Mouse (Mus musculus) heart, embryonic 14.5 days (tissue): ENCODE results near the gene Klf7. TPM values are rescaled to one million over a fixed set of nuclear protein-coding genes. Genes with fewer than 3 reads are reported as not detected.

Experiments used
- ATAC-seq: fragments of 200-750 bp; cut with Nextera tagmentation; 2 replicates; pipeline ENCODE4 v1.8.0; 2017; ENCODE audit warnings: low read depth, moderate TSS enrichment; ENCODE audit not compliant: insufficient number of reproducible peaks, insufficient read depth, low FRiP score
- H3K27ac ChIP-seq, 2 experiments: fragments of 200-500 bp in 1 of 2; fragments of 300-500 bp in 1 of 2; sonication (generic) in 1 of 2; replicated peaks in 1 of 2; 2 replicates each; pipeline ENCODE4 v1.5.1; 2012 to 2014; ENCODE audit warnings: low read depth in 2 of 2, low read length in 2 of 2, control low read depth in 1 of 2, mild to moderate bottlenecking in 1 of 2, mixed read lengths in 1 of 2; ENCODE audit not compliant: control insufficient read depth in 1 of 2, insufficient read depth in 1 of 2
- H3K27me3 ChIP-seq: fragments of 300-500 bp; sonication (generic); 2 replicates; pipeline ENCODE4 v1.6.1; 2014; ENCODE audit warnings: mild to moderate bottlenecking, low read length, control low read depth; ENCODE audit not compliant: control insufficient read depth, insufficient read depth
- H3K36me3 ChIP-seq: fragments of 300-500 bp; sonication (generic); 2 replicates; pipeline ENCODE4 v1.6.1; 2014; ENCODE audit warnings: mild to moderate bottlenecking, control low read depth, low read length, mixed read lengths; ENCODE audit not compliant: control insufficient read depth, insufficient read depth
- H3K4me1 ChIP-seq, 2 experiments: fragments of 200-500 bp in 1 of 2; fragments of 300-500 bp in 1 of 2; sonication (generic) in 1 of 2; 2 replicates each; pipeline ENCODE4 v1.6.1; 2012 to 2014; ENCODE audit warnings: low read length in 2 of 2, control low read depth in 1 of 2, mixed read lengths in 1 of 2; ENCODE audit not compliant: control insufficient read depth in 2 of 2, insufficient read depth in 2 of 2
- H3K4me2 ChIP-seq: fragments of 300-500 bp; sonication (generic); 2 replicates; pipeline ENCODE4 v1.6.1; 2014; ENCODE audit warnings: mild to moderate bottlenecking, low read length
- H3K4me3 ChIP-seq, 2 experiments: fragments of 200-500 bp in 1 of 2; fragments of 300-500 bp in 1 of 2; sonication (generic) in 1 of 2; 2 replicates each; pipeline ENCODE4 v1.5.1; 2012 to 2014; ENCODE audit warnings: low read length in 2 of 2, mild to moderate bottlenecking in 2 of 2, control low read depth in 1 of 2, low read depth in 1 of 2, moderate library complexity in 1 of 2; ENCODE audit not compliant: control insufficient read depth in 1 of 2, insufficient read depth in 1 of 2
- H3K9ac ChIP-seq: fragments of 300-500 bp; sonication (generic); 2 replicates; pipeline ENCODE4 v1.6.1; 2014; ENCODE audit warnings: mild to moderate bottlenecking, low read length
- H3K9me3 ChIP-seq: fragments of 300-500 bp; sonication (generic); 2 replicates; pipeline ENCODE4 v1.6.1; 2016; ENCODE audit warnings: low read length, control low read depth; ENCODE audit not compliant: control insufficient read depth
- WGBS: fragments of 180-500 bp; shearing (Covaris S2); extraction: QIAGEN DNeasy Blood & Tissue Kit; methylation state at CpG from one replicate; pipeline ENCODE4 v1.1.7; 2014; 5-methylcytosine and 5-hydroxymethylcytosine counted together
- polyA plus RNA-seq: library from polyadenylated mRNA; unstranded; fragments of >200 nt; fragmentation: Nextera tagmentation; extraction: Ambion mirVana; gene quantifications from 2 replicates; pipeline ENCODE4 v1.2.1, GENCODE M21; 2014

Gene Klf7
- polyA plus RNA-seq, 1 experiment from 2014 or later: 15.6 TPM

DNA sequence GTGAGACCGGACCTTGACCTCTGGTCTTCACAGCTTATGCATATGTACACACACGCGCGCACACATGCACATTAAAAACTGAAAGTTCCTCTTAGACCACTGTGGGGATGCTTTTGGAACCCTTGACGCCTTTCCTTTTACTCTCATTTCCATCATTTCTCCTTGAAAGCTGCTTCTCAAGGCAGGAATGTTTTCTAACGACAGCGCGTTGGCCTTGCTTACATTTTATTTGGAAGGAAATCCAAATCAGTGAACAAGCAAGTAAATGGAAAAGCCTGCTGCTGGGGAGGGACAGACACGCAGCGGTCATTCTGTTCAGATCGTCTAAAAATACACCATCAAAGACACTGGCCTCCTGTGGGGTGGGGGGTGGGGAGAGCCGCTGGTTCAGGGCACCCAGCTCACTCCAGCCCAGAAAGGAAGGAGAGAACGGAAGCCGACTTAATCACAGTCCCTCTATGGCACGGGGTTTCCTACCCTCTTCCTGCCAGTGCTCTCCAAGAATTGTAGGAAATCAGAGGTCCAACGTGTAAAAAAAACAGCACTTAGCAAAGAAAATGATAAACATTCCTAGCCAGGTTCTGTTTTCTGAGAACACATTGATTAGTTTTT, 103.5 kb downstream of the Klf7 start:
- Histone ChIP-seq H3K9ac (peak overlapping the region; percentile 41), H3K9me3 (no peaks in the 10 kb centered on the region), H3K27me3 (no peaks in the 10 kb centered on the region), H3K36me3 (no peaks in the 10 kb centered on the region), H3K4me3 (0 out of 4 replicates have a peak overlapping the region, but pooled peaks of 1 of the 2 experiments have one; percentile 1), H3K27ac (peak overlapping the region; percentile 51 to 53), H3K4me1 (peaks cover 14 to 31% of the 10 kb centered on the region in 2 experiments), H3K4me2 (peak overlapping the region; percentile 50)
- 30% methylated on average over 16 of the region's 16 CpGs for WGBS
- ATAC-seq: peak; percentile 84

DNA sequence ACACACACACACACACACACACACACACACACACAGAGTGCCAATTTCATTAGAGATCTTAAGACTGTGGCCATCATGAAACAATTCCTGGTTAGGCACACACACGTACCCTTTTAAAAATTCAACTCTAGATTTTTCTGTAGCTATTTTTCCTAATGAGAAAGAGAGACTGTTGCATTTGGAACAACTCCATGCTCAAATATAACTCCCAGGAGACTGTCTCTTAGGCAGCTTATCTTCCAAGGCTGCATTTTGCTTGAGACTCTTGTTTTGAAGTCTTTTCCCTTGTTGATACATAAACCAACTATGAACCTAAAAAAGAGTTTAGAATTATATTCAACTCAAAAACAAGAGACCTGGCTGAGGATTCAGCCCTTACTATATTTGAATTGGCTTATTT, 108.0 kb downstream of the Klf7 start:
- no peaks in the 10 kb centered on the region for H3K36me3 ChIP-seq
- no peak for ATAC-seq
- no peak overlapping the region for H3K4me2 ChIP-seq
- H3K9me3 ChIP-seq: no peaks in the 10 kb centered on the region
- H3K27me3 ChIP-seq: no peaks in the 10 kb centered on the region
- 79% methylated on average over 1 of the region's 1 CpGs for WGBS
- no peak overlapping the region for H3K4me3 ChIP-seq
- H3K9ac ChIP-seq: no peak overlapping the region
- peaks cover 6 to 12% of the 10 kb centered on the region in 2 experiments for H3K4me1 ChIP-seq
- H3K27ac ChIP-seq: no peak overlapping the region

DNA sequence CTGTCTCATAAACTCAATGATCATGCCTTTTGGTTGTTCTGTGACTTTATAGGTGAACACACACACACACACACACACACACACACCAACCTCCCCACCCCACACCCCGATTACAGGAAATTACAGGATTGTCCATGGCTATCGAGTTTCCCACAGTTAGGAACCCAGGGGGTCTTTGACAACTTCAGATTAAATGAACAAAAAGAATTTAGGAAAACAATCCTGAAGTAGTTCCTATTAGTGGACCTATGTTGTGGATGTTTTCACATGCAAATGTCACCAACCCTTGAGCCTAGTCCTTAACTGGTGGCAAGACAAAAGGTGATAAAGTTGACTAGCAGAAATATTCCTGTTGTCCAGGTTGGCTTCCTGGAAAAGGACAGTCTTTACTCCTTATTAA, 113.1 kb downstream of the Klf7 start:
- no peak overlapping the region for H3K27ac ChIP-seq
- no peaks in the 10 kb centered on the region for H3K9me3 ChIP-seq
- no peak overlapping the region for H3K9ac ChIP-seq
- H3K27me3 ChIP-seq: no peaks in the 10 kb centered on the region
- no peak for ATAC-seq
- 51% methylated on average over 2 of the region's 2 CpGs for WGBS
- no peak overlapping the region for H3K4me2 ChIP-seq
- H3K4me1 ChIP-seq: no peaks in the 10 kb centered on the region; a peak in 1 of 4 replicates
- H3K36me3 ChIP-seq: no peaks in the 10 kb centered on the region
- H3K4me3 ChIP-seq: no peak overlapping the region

DNA sequence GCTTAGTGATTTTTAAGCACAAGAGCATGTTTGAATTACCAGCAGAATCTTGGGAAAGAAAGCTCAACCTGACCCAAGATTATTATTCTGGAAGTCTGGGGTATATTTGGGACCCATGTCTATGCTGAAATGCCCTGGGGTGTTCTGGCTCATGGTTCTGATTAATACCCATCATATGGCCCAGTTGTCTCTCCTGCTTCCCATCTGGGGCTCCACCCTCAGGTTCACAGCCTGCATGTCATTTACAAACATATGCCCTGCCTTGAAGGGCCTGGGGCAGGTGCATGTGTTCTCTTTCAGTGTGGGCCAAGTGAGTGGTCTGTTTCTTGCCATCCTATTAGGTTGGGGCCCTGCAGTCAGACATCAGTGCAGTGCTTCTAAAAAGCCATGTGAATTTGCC, 114.1 kb downstream of the Klf7 start:
- Histone ChIP-seq H3K27me3 (no peaks in the 10 kb centered on the region), H3K4me2 (no peak overlapping the region), H3K9ac (no peak overlapping the region), H3K4me3 (no peak overlapping the region), H3K4me1 (no peaks in the 10 kb centered on the region; a peak in 2 of 4 replicates), H3K36me3 (no peaks in the 10 kb centered on the region), H3K27ac (no peak overlapping the region), H3K9me3 (no peaks in the 10 kb centered on the region)
- ATAC-seq: no peak

DNA sequence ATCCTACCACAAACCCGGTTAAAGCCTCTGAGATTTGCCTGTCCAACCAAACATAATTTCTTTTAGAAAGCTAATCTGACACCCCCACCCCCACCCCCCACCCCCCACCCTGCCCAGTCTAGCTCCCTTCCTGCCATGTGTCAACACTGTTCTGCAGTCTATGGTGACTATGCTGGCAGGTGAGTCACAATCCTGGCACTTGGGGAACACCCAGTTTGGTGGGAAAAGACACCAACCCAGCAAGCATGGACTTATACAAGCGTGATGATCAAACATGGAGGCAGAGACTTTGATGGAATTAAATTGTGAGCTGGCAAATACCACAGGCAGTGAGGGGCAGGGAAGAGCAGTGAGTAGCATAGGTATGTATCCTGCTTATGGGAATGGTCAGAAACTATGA, 116.9 kb downstream of the Klf7 start:
- no peaks in the 10 kb centered on the region for H3K27me3 ChIP-seq
- no peak overlapping the region for H3K27ac ChIP-seq
- 87% methylated on average over 2 of the region's 2 CpGs for WGBS
- no peak for ATAC-seq
- H3K9ac ChIP-seq: no peak overlapping the region
- no peaks in the 10 kb centered on the region for H3K9me3 ChIP-seq
- no peaks in the 10 kb centered on the region for H3K36me3 ChIP-seq
- H3K4me1 ChIP-seq: no peaks in the 10 kb centered on the region; a peak in 2 of 4 replicates
- no peak overlapping the region for H3K4me2 ChIP-seq
- no peak overlapping the region for H3K4me3 ChIP-seq

DNA sequence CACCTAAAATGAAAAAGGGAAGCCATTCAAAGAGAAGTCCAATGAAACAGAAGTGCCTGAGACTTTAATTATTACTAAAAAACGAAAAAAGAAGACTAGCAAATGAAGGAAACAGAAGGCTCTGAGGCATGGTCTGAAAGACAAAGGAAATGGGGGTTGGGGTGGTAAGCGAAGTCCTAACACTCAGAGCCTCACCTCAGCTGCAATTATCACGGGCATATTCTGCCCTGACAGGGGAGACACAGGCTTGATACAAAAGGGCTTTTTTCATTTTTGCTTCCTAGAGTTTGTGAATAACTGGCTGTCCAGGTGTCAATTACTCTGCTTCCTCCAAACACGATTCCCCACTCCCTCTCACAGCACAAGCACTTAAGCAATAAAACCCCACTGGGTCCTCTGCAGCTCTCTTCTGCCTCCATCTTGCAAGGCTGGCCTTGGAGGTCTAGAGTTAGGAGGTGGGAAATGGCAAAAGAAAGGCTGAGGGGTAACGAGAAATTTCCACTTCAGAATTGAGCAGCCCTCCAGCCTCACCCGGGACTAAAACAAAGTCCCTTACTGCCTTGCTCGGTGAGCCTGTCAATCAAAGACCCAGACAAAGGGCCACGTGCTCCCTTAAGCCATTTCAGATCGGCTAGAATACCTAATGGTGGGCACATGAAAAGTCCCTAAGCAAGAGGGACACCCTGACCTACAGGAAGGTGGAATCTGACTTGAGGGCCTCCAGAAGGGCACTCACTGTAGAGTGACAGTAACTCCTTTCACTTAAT, 118.4 kb downstream of the Klf7 start:
- no peak for ATAC-seq
- Histone ChIP-seq H3K9me3 (no peaks in the 10 kb centered on the region), H3K9ac (no peak overlapping the region), H3K27me3 (no peaks in the 10 kb centered on the region), H3K27ac (no peak overlapping the region), H3K4me2 (no peak overlapping the region), H3K36me3 (no peaks in the 10 kb centered on the region), H3K4me1 (peaks cover 0 to 3% of the 10 kb centered on the region in 2 experiments; a peak in 2 of 4 replicates), H3K4me3 (no peak overlapping the region)
- WGBS: 41% methylated on average over 9 of the region's 9 CpGs

DNA sequence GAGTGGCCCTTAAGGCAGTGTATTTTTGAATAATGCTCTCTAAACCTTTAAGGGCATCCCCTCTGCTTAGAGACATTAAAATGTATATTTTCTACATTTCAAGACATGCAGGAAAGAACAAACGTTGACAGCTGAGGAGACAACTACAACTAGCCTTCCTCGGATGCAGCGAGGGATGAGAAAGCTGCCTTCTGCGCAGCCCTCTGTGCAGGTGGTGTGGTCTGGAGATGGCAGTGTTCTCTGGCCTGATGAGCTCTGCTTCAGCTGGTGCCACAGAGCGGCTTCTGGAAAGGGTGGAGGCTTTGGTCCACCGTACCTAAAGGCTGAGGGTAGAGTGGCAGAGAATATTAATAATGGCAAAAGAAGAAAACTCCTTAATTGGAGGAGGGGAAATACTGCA, 120.0 kb downstream of the Klf7 start:
- Histone ChIP-seq H3K36me3 (no peaks in the 10 kb centered on the region), H3K4me2 (no peak overlapping the region), H3K9me3 (no peaks in the 10 kb centered on the region), H3K4me3 (no peak overlapping the region), H3K27ac (no peak overlapping the region), H3K9ac (no peak overlapping the region), H3K27me3 (no peaks in the 10 kb centered on the region), H3K4me1 (peaks cover 0 to 3% of the 10 kb centered on the region in 2 experiments; a peak in 2 of 4 replicates)
- 82% methylated on average over 6 of the region's 6 CpGs for WGBS
- no peak for ATAC-seq
